Mouse (Mus musculus) intestine, embryonic 16.5 days (tissue): ENCODE measurements around the gene Fbxo41. TPM values are rescaled to one million over a fixed set of nuclear protein-coding genes. Genes with fewer than 3 reads are reported as not detected.

ENCODE experiments used
- ATAC-seq: fragments of 200-750 bp; cut with Nextera tagmentation; 2 replicates; pipeline ENCODE4 v1.8.0; 2017; ENCODE audit warnings: moderate TSS enrichment, moderate library complexity
- H3K27ac ChIP-seq: fragments of 300-500 bp; sonication (generic); 2 replicates; pipeline ENCODE4 v1.5.1; 2014; ENCODE audit warnings: mild to moderate bottlenecking, low read length
- H3K27me3 ChIP-seq: fragments of 300-500 bp; sonication (generic); replicated peaks from 2 replicates; pipeline ENCODE4 v1.6.1; 2014; ENCODE audit warnings: low read length, control low read depth, mixed read lengths; ENCODE audit not compliant: control insufficient read depth, insufficient read depth
- H3K36me3 ChIP-seq: fragments of 300-500 bp; sonication (generic); 2 replicates; pipeline ENCODE4 v1.6.1; 2014; ENCODE audit warnings: low read length, control low read depth; ENCODE audit not compliant: control insufficient read depth, insufficient read depth
- H3K4me1 ChIP-seq: fragments of 300-500 bp; sonication (generic); 2 replicates; pipeline ENCODE4 v1.6.1; 2014; ENCODE audit warnings: low read length, control low read depth, mixed read lengths; ENCODE audit not compliant: control insufficient read depth, insufficient read depth
- H3K4me2 ChIP-seq: fragments of 300-500 bp; sonication (generic); 2 replicates; pipeline ENCODE4 v1.6.1; 2014; ENCODE audit warnings: low read depth, low read length, control low read depth
- H3K4me3 ChIP-seq: fragments of 300-500 bp; sonication (generic); 2 replicates; pipeline ENCODE4 v1.5.1; 2014; ENCODE audit warnings: mild to moderate bottlenecking, low read length
- H3K9ac ChIP-seq: fragments of 300-500 bp; sonication (generic); 2 replicates; pipeline ENCODE4 v1.6.1; 2014; ENCODE audit warnings: low read depth, low read length
- H3K9me3 ChIP-seq: fragments of 300-500 bp; sonication (generic); 2 replicates; pipeline ENCODE4 v1.6.1; 2016; ENCODE audit warnings: low read length, control low read depth; ENCODE audit not compliant: control insufficient read depth
- WGBS: fragments of 180-500 bp; shearing (Covaris S2); extraction: QIAGEN DNeasy Blood & Tissue Kit; methylation state at CpG from one replicate; pipeline ENCODE4 v1.1.7; 2014; 5-methylcytosine and 5-hydroxymethylcytosine counted together
- polyA plus RNA-seq: library from polyadenylated mRNA; unstranded; fragments of >200 nt; fragmentation: Nextera tagmentation; extraction: Ambion mirVana; gene quantifications from 2 replicates; pipeline ENCODE4 v1.2.1, GENCODE M21; 2015

The Fbxo41 gene
- polyA plus RNA-seq, 1 experiment from 2014 or later = 0.16 TPM

DNA sequence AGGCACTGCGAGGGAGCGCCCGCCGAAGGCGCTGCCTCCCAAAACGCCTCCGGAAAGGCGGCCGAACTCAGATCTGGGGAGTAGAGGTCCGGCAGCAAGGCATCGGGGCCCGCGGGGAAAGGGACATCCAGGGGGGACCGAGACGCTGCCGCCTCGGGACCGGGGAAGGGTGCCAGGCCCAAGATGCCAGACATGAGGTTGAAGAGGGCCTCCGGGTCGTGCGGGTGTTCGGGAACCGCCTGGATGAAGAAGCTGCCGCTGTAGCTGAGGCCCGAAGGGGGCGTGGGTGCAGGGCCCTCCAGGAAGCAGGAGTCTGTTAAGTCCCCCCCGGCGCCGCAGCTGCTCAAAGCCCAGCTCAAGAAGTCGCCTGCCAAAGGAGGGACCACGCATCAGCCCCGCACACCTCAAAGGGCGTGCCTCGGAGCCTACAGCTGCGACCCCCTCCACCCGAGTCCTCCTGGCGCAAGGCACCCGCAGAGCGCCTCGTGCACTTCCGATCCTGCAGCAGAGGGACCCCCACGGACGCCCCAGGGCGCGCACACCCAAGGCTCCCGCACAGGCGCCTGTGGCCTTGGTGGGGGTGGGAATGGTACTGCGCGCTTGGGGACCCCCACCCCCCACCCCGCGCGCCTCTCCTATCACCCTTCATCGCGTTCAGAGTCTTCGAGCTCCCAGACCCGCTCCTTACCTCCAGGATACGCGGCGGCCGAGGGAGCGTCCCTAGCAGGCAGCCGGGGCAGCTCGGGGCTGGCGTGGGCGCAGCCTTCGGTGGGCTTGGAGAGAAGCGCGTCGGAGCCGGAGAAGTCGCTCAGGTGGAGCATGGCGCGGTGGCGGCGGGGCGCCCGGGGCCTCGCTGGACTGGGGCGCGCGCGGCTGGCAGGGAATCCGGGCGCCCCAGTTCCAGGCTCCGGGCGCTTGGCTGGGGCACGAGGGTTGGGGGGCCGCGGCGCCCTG lies 10.1 kb upstream of the Fbxo41 start:
- Histone ChIP-seq H3K9me3 (no peaks in the 10 kb centered on the region), H3K9ac (no peak overlapping the region), H3K36me3 (no peaks in the 10 kb centered on the region), H3K27ac (no peak overlapping the region), H3K4me2 (peak overlapping the region; percentile 73), H3K27me3 (peaks cover 61% of the 10 kb centered on the region), H3K4me3 (peak overlapping the region; percentile 50), H3K4me1 (peaks cover 20% of the 10 kb centered on the region)
- ATAC-seq = no peak
- 2% methylated on average over 85 of the region's 90 CpGs for WGBS

DNA sequence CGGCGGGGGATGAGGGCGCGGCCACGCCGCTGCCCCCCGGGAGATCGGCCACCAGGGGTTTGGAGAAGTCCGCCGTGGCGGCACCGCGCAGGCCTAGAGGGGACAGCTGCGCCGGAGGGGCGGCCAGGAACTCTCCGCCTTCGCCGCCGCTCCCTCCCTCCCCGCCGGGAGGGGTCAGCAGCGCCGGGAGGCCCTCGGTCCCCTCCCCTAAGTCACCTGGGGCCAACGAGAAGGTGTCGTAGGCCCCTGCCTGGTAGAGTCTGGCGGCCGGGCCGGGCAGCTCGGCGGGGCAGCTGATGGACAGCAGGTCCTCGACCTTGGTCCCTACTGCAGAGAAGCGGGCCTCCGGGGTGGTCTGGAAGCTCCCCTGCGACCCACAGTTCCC lies 9.3 kb upstream of the Fbxo41 start:
- Histone ChIP-seq H3K4me3 (peak overlapping the region; percentile 36), H3K27ac (no peak overlapping the region), H3K27me3 (peaks cover 61% of the 10 kb centered on the region), H3K36me3 (no peaks in the 10 kb centered on the region), H3K9me3 (no peaks in the 10 kb centered on the region), H3K4me1 (peaks cover 20% of the 10 kb centered on the region), H3K9ac (no peak overlapping the region), H3K4me2 (peak overlapping the region; percentile 44)
- WGBS = under 1% methylated on average over 35 of the region's 36 CpGs
- ATAC-seq = no peak

DNA sequence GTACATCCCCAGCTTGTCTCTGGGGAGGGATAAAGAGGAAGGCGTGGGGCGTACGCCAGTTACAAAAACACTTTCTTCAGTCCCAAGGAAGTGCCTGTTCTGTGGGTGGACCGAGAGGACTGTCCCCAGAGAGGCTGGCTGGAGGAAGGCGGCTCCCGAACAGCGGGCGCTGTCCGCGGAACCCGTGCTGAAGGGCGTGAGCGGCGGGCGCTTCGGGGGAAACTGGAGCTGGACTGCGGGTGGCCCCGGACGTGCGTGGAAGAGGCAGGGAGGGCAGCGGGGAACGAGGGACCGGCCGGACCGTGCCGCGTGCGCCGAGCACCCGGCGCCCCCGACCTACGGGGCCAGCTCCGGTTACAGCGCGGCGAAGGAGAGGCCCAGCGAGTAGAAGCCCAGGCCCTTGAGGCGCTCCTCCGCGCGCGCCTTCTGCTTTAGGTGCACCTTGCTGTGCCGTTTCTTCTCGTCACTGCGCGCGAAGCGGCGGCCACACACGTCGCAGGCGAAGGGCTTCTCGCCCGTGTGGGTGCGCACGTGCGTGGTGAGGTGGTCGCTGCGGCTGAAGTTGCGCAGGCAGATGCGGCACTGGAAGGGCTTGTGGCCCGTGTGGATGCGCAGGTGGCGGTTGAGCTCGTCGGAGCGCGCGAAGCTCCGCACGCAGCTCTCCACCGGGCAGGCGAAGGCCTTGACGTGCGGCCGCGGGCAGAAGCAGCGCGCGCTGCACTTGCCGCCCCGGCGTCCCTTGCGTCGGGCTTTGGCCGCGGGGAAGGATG lies 8.7 kb upstream of the Fbxo41 start:
- WGBS = under 1% methylated on average over 85 of the region's 88 CpGs
- Histone ChIP-seq H3K9me3 (no peaks in the 10 kb centered on the region), H3K4me3 (peak overlapping the region; percentile 36), H3K36me3 (no peaks in the 10 kb centered on the region), H3K27me3 (peaks cover 61% of the 10 kb centered on the region), H3K27ac (no peak overlapping the region), H3K4me1 (peaks cover 20% of the 10 kb centered on the region), H3K4me2 (peak overlapping the region; percentile 44), H3K9ac (no peak overlapping the region)
- ATAC-seq = no peak; the same call in 1 of the 2 replicates

DNA sequence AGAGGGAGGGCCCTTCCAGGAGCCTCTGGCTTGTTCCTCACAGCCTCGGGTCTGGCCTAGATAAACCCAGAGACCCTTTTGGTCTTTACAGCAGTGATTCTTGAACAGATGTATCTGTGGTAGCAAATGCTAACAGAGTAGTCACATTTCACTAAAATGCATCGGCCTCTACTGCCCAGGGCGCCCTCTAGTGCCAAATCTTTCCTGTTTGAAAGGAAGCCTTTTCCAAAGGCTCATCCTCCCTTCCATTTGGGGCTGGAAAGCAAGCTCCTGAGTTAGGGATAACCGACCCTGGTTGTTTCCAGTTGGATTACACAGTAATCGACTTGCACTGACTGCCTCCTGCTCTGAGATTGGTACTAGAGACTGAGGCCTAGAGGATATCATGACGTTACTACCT lies 7.7 kb upstream of the Fbxo41 start:
- no peaks in the 10 kb centered on the region for H3K9me3 ChIP-seq
- H3K36me3 ChIP-seq = no peaks in the 10 kb centered on the region
- peaks cover 56% of the 10 kb centered on the region for H3K27me3 ChIP-seq
- H3K27ac ChIP-seq = no peak overlapping the region
- H3K9ac ChIP-seq = no peak overlapping the region
- no peak for ATAC-seq
- H3K4me2 ChIP-seq = no peak overlapping the region
- H3K4me3 ChIP-seq = no peak overlapping the region
- 7% methylated on average over 6 of the region's 6 CpGs for WGBS
- H3K4me1 ChIP-seq = peaks cover 20% of the 10 kb centered on the region

- H3K27me3 ChIP-seq = peaks cover 50% of the 10 kb centered on the region
These were observed 5.8 kb upstream of the Fbxo41 start for GRCm38 (mm10) chr6:85508602-85509001.

DNA sequence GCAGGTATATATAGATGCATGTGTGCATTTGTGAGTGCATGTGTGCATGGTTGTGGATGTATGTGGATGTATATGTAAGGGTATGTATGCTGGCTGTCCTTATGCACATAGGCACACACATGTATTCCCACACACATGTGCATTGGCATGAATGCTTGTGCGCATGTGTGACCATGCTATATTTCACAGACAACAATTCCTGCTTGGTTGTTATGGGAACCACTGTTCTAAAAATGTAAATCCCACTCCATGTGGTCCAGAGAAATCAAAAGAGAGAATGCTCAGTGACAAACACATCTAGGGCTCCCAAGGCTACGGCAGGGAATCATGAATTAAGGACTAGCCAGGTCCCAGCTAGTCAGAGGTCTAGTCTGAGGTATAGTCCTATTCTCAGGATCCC lies 2.1 kb upstream of the Fbxo41 start:
- H3K36me3 ChIP-seq = no peaks in the 10 kb centered on the region
- no peak overlapping the region for H3K4me3 ChIP-seq
- no peak overlapping the region for H3K4me2 ChIP-seq
- no peak for ATAC-seq
- no peak overlapping the region for H3K9ac ChIP-seq
- no peaks in the 10 kb centered on the region for H3K9me3 ChIP-seq
- H3K27ac ChIP-seq = no peak overlapping the region
- peaks cover 13% of the 10 kb centered on the region for H3K27me3 ChIP-seq
- H3K4me1 ChIP-seq = peaks cover 5% of the 10 kb centered on the region; the same call in 1 of the 2 replicates
- 77% methylated on average over 2 of the region's 2 CpGs for WGBS

More at GRCm38 (mm10) chr6:85508602-85509001, 5.8 kb upstream of the Fbxo41 start:
- Histone ChIP-seq H3K9me3 (no peaks in the 10 kb centered on the region), H3K4me1 (peaks cover 19% of the 10 kb centered on the region), H3K36me3 (no peaks in the 10 kb centered on the region), H3K9ac (no peak overlapping the region), H3K4me3 (no peak overlapping the region), H3K4me2 (no peak overlapping the region), H3K27ac (no peak overlapping the region)
- WGBS = 39% methylated on average over 5 of the region's 5 CpGs
- ATAC-seq = no peak

DNA sequence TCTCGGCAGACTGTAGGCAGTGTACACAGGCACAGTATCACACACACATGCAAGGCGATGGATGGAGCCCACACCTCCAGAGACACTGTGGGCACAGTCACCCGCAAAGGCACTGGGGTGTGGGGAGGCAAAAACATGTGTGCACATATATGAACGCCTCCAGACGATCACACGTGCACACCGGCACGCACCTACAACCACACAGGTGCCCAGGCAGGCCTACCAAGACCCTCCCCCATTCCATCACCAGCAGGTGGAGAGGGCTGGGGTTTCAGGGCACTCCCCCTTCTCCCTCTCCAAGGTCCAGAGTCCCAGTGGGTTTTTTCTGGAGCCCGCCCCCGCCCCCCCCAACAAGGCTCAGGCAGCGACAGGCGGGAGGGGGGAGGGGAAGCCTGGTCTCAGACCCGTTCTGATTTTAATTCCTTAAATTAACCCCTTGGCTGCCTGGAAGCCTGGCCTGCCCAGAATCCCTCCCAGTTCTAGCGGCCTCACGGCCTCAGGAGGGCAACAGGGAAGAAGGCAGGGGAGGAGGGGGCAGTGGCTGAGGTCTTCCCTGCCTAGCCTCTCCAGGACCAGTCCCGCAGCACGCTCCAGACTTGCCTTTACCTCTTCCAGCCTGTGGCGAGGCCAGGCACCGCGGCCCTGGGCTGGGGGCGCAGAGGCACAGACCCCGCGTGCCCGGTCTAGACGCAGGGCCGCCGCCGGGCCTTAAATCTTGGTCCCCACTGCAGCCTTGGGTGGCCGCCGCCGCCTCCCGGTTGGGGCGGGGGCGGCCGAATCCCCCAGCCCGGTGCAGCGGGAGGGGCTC lies 487 bp downstream of the Fbxo41 start:
- 4% methylated on average over 35 of the region's 37 CpGs for WGBS
- Histone ChIP-seq H3K27ac (no peak overlapping the region), H3K9me3 (no peaks in the 10 kb centered on the region), H3K4me2 (peak overlapping the region; percentile 97), H3K9ac (peak overlapping the region; percentile 69), H3K4me3 (peak overlapping the region; percentile 72), H3K4me1 (peaks cover 5% of the 10 kb centered on the region; the same call in 1 of the 2 replicates), H3K27me3 (0 out of 2 replicates have a peak, but pooled peaks cover 7% of the 10 kb centered on the region), H3K36me3 (no peaks in the 10 kb centered on the region)
- ATAC-seq = peak; percentile 56

- Histone ChIP-seq H3K4me1 (peaks cover 5% of the 10 kb centered on the region; the same call in 1 of the 2 replicates), H3K9ac (no peak overlapping the region), H3K4me2 (peak overlapping the region; percentile 97; the same call in 1 of the 2 replicates), H3K36me3 (no peaks in the 10 kb centered on the region), H3K27me3 (0 out of 2 replicates have a peak, but pooled peaks cover 7% of the 10 kb centered on the region), H3K27ac (no peak overlapping the region), H3K4me3 (no peak overlapping the region), H3K9me3 (no peaks in the 10 kb centered on the region)
- ATAC-seq = no peak
- WGBS = 21% methylated on average over 6 of the region's 6 CpGs
These were observed 1.2 kb downstream of the Fbxo41 start for GRCm38 (mm10) chr6:85501571-85502102.
